Mouse (Mus musculus) ES-E14 (cell line): ENCODE measurements around the gene Abca8b.

ENCODE experiments used
- CHD2 ChIP-seq: IDR thresholded peaks from 2 replicates; pipeline ENCODE4 v1.6.1; 2014; ENCODE audit warnings: mild to moderate bottlenecking, low read depth, low read length, inconsistent platforms
- MAFK ChIP-seq: IDR thresholded peaks from 2 replicates; pipeline ENCODE4 v1.6.1; 2014; ENCODE audit warnings: mild to moderate bottlenecking, low read depth, low read length, inconsistent platforms; ENCODE audit not compliant: insufficient read depth
- ZC3H11A ChIP-seq: IDR thresholded peaks from 2 replicates; pipeline ENCODE4 v1.6.1; 2012; ENCODE audit warnings: low read depth, mild to moderate bottlenecking, inconsistent platforms, low read length, borderline replicate concordance

GRCm38 (mm10) chr11:109909801-109910200, 85.8 kb downstream of the Abca8b start:
- TF ChIP-seq ZC3H11A = no peak
- no peak for TF ChIP-seq MAFK
- no peak for TF ChIP-seq CHD2
